Mouse (Mus musculus) kidney, adult 8-10 months (tissue): ENCODE results near the gene Nebl.

Experiments used
- DNase-seq, 2 experiments: peaks; one replicate each; pipeline ENCODE4 v3.0.0; 2022

The Nebl gene

GRCm38 (mm10) chr2:17507362-17507761, 223.9 kb downstream of the Nebl start:
- DNase-seq, result no peak

GRCm38 (mm10) chr2:17504115-17504774, 227.0 kb downstream of the Nebl start:
- DNase-seq, result no peak

GRCm38 (mm10) chr2:17501075-17501474, 230.2 kb downstream of the Nebl start:
- DNase-seq, result no peak

GRCm38 (mm10) chr2:17465517-17466174, 265.6 kb downstream of the Nebl start:
- DNase-seq, result no peak

GRCm38 (mm10) chr2:17460434-17460833, 270.8 kb downstream of the Nebl start:
- DNase-seq, result no peak

GRCm38 (mm10) chr2:17453676-17454075, 277.6 kb downstream of the Nebl start:
- no peak for DNase-seq

GRCm38 (mm10) chr2:17448341-17448740, 282.9 kb downstream of the Nebl start:
- no peak for DNase-seq

GRCm38 (mm10) chr2:17443581-17443980, 287.7 kb downstream of the Nebl start:
- DNase-seq, result no peak

GRCm38 (mm10) chr2:17438317-17438716, 292.9 kb downstream of the Nebl start:
- DNase-seq, result no peak

GRCm38 (mm10) chr2:17436739-17437440, 294.4 kb downstream of the Nebl start:
- DNase-seq, result no peak

GRCm38 (mm10) chr2:17435217-17435616, 296.0 kb downstream of the Nebl start:
- no peak for DNase-seq

- no peak for DNase-seq
These were observed 302.2 kb downstream of the Nebl start for GRCm38 (mm10) chr2:17429028-17429427.

- DNase-seq, result no peak
These were observed 303.1 kb downstream of the Nebl start for GRCm38 (mm10) chr2:17428156-17428555.

- peak; percentile 4 to 8 for DNase-seq
These were observed 308.3 kb downstream of the Nebl start for GRCm38 (mm10) chr2:17422967-17423366.

- no peak for DNase-seq
These were observed 315.9 kb downstream of the Nebl start for GRCm38 (mm10) chr2:17415347-17415746.

- no peak for DNase-seq
These were observed 316.9 kb downstream of the Nebl start for GRCm38 (mm10) chr2:17414324-17414723.

GRCm38 (mm10) chr2:17413496-17414268, 317.6 kb downstream of the Nebl start:
- DNase-seq, result no peak

GRCm38 (mm10) chr2:17409276-17409675, 322.0 kb downstream of the Nebl start:
- DNase-seq, result no peak

GRCm38 (mm10) chr2:17405899-17406531, 325.2 kb downstream of the Nebl start:
- no peak for DNase-seq

GRCm38 (mm10) chr2:17402511-17402910, 328.8 kb downstream of the Nebl start:
- no peak for DNase-seq

GRCm38 (mm10) chr2:17396235-17396634, 335.0 kb downstream of the Nebl start:
- DNase-seq, result no peak

- DNase-seq, result no peak
These were observed 339.9 kb downstream of the Nebl start for GRCm38 (mm10) chr2:17391389-17391788.
